Mouse (Mus musculus) adipose tissue, adult 10 weeks (tissue): ENCODE data around the gene Fam167b. TPM values are rescaled to one million over a fixed set of nuclear protein-coding genes. Genes with fewer than 3 reads are reported as not detected.

Experiments used
- polyA plus RNA-seq: library from polyadenylated mRNA; stranded (reverse); fragments of 350-450 nt; fragmentation: Illumina TruSeq; extraction: RNeasy Lipid Tissue Mini Kit (QIAGEN cat#74804); gene quantifications from one replicate; pipeline ENCODE4 v1.2.3, GENCODE M21; 2014; ENCODE audit warnings: low read depth, low replicate concordance

Gene Fam167b
- polyA plus RNA-seq = 2.7 TPM

GRCm38 (mm10) chr4:129578466-129578865 lies at the start of gene Fam167b:
Gene Fam167b (minus strand): TSS chr4:129578549.

DNA sequence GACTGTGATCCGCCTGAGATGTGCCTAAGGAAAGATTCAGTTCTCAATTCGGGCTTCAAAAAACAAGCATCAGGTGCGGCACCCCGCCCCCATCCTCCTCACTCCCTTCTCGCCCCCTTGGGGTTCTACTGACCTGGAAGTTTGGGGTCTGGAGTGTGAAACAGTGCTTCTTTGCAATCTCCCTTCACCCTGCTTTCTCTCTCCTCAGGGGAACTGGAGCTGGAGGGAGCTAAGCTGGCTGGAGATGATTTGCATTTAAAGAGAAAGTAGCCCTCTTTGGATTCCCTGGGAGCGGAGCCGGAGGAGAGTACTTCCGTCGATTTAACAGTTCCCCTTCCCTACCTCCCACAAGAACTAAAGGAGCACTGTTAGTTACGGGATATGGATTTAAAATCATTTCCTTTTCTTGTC lies 45.3 kb upstream of the Fam167b start, which contains the start of gene Ccdc28b:
TSS of gene Ccdc28b (minus strand) at position 267 of the 411 bp plus-strand sequence.

GRCm38 (mm10) chr4:129618786-129619691 lies 40.7 kb upstream of the Fam167b start, which contains the start of gene Iqcc:
Gene Iqcc (minus strand): TSS chr4:129619099.

DNA sequence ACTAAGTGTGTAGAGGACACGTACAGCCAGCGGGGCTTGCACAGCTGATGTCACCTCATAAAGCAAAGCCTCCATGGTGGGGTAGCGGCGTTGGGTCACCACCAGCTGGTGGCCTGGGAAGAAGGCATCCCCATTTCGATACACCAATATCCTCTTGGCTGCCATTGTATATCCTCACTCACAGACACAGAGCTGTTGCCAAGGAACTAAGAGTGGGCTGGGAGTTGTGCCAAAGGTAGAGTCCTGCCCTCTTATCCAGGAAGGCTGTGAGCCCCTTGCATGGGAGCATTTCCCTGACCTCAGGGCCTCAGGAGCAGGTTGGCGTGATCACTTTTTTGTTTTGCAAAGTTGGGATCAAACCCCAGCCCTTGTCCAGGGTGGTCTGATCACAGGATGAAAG lies 35.7 kb upstream of the Fam167b start, which contains the start of gene Dcdc2b:
TSS of gene Dcdc2b (minus strand) at position 165 of the 400 bp plus-strand sequence.

GRCm38 (mm10) chr4:129600233-129601158 lies 22.1 kb upstream of the Fam167b start, which contains the start of the genes Eif3i and Tmem234:
Gene Eif3i (minus strand): TSS chr4:129600648.
Gene Tmem234 (plus strand): TSS chr4:129600668.

GRCm38 (mm10) chr4:129573430-129573829 lies 4.9 kb downstream of the Fam167b start, which contains the start of gene Lck:
Gene Lck (minus strand): TSS chr4:129573641.

DNA sequence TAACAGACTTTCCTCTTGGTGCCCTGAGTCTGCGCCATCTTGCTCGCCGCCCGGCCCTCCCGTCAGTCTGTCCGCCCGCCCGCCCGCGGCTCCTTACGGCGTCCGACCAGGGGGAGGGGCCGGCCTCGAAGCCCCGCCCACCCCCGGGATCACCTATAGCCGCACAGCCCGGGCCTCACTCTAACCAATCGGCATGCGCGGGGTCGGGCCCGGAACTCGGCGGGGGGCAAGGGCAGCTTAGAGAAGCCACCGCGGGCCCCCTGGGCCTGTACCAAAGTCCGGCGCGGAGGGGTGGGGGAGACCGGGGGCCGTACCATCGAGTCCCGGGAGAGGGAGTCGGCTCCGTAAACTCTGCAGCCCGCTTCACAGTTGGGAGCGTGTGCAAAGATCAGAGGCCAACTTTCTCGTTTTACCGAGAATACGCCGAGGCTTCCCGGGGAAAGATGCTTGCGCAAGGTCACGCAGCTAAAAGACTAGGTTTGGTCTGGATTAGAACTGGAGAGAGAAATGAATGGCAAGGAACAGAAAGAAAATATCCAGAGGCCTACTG lies 35.7 kb downstream of the Fam167b start, which contains the start of gene Hdac1:
TSS of gene Hdac1 (minus strand) at position 122 of the 550 bp plus-strand sequence.

Other genes starting within 250 kb of the Fam167b start
- gene Rbbp4, start 243.2 kb downstream of the Fam167b start, polyA plus RNA-seq = 58.2 TPM
- 75.2 TPM for gene Zbtb8os, start 242.9 kb downstream of the Fam167b start, polyA plus RNA-seq
- gene Zbtb8a, start 200.4 kb downstream of the Fam167b start, polyA plus RNA-seq = 11.8 TPM
- 1.8 TPM for gene Zbtb8b, start 137.7 kb downstream of the Fam167b start, polyA plus RNA-seq
- 44.2 TPM for gene Bsdc1, start 117.0 kb downstream of the Fam167b start, polyA plus RNA-seq
- gene Tssk3, start 87.5 kb downstream of the Fam167b start, polyA plus RNA-seq = 7.4 TPM
- 11.9 TPM for gene Fam229a, start 87.4 kb downstream of the Fam167b start, polyA plus RNA-seq
- gene Marcksl1, start 65.0 kb downstream of the Fam167b start, polyA plus RNA-seq = 50.9 TPM
- gene Hdac1, start 35.8 kb downstream of the Fam167b start, polyA plus RNA-seq = 73.0 TPM
- 1.5 TPM for gene Lck, start 4.9 kb downstream of the Fam167b start, polyA plus RNA-seq
- 259 TPM for gene Eif3i, start 22.1 kb upstream of the Fam167b start, polyA plus RNA-seq
- gene Tmem234, start 22.1 kb upstream of the Fam167b start, polyA plus RNA-seq = 210 TPM
- gene Dcdc2b, start 35.7 kb upstream of the Fam167b start, polyA plus RNA-seq = 5.0 TPM
- 36.2 TPM for gene Iqcc, start 40.5 kb upstream of the Fam167b start, polyA plus RNA-seq
- gene Ccdc28b, start 45.4 kb upstream of the Fam167b start, polyA plus RNA-seq = 41.8 TPM
- gene Txlna, start 62.5 kb upstream of the Fam167b start, polyA plus RNA-seq = 38.5 TPM
- 35.5 TPM for gene Kpna6, start 94.2 kb upstream of the Fam167b start, polyA plus RNA-seq
- gene Tmem39b, start 118.3 kb upstream of the Fam167b start, polyA plus RNA-seq = 11.9 TPM
- 39.9 TPM for gene Khdrbs1, start 163.8 kb upstream of the Fam167b start, polyA plus RNA-seq
- gene Ptp4a2, start 232.7 kb upstream of the Fam167b start, polyA plus RNA-seq = 146 TPM